Mouse (Mus musculus) liver, embryonic 14.5 days (tissue): ENCODE measurements around the gene Ola1.

Experiments
- CTCF ChIP-seq: IDR thresholded peaks from 2 replicates; pipeline ENCODE4 v1.5.1; 2016; ENCODE audit warnings: antibody characterized with exemption, low read depth, control low read depth
- EP300 ChIP-seq: IDR thresholded peaks from 2 replicates; pipeline ENCODE4 v1.6.1; 2016; ENCODE audit warnings: antibody characterized with exemption, low read depth

GRCm38 (mm10) chr2:73053791-73054490, 164.8 kb downstream of the Ola1 start:
- TF ChIP-seq CTCF (no peak), EP300 (no peak)
